Mouse (Mus musculus) cortical plate, adult 2 months (tissue): ENCODE data around the gene Btbd2.

ENCODE experiments used
- CTCF ChIP-seq: fragments of 200-500 bp; IDR thresholded peaks from 2 replicates; pipeline ENCODE4 v1.5.1; 2011; ENCODE audit warnings: mild to moderate bottlenecking, control low read depth, low read length; ENCODE audit not compliant: insufficient read depth; ENCODE audit errors: extremely low read depth
- POLR2A ChIP-seq: fragments of 200-500 bp; IDR thresholded peaks from 2 replicates; pipeline ENCODE4 v1.6.1; 2011; ENCODE audit warnings: mild to moderate bottlenecking, low read length, control low read depth; ENCODE audit not compliant: insufficient read depth; ENCODE audit errors: extremely low read depth

GRCm38 (mm10) chr10:80609269-80609924, 47.5 kb downstream of the Btbd2 start:
- TF ChIP-seq CTCF (no peak), POLR2A (no peak)
